Mouse (Mus musculus) right cerebral cortex, postnatal 36 days (tissue): ENCODE measurements at regions not wholly inside any gene's neighbourhood (a gene's known extent, or its start where the extent isn't known, plus 50 kb on each side); places are given as distances from the start of the nearest gene placed in this dataset.

Source experiments
- DNase-seq, 2 experiments: peaks; one replicate each; pipeline ENCODE4 v3.0.0; 2022; ENCODE audit warnings: low spot score in 2 of 2, mixed read lengths in 1 of 2

DNA sequence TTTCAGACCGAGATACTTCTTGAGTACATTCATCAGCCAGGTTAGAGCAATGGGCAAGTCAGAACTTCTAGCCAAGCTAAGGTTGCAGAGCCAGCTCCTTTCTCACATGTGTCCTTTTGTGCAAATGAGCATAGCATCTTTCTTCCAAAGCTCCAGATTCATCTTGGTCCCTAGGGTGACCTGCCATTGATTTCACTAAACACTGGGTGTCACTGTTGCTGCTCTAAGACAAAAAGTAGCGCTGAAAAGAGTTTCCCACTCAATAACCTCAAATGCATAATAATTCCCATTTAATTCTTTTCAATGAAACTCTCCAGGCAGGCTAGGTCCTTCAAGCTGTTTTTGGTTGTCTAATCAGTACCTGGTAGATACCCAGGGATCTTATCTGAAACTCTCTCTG is 688.6 kb upstream of the BB014433 start:
- no peak for DNase-seq

DNA sequence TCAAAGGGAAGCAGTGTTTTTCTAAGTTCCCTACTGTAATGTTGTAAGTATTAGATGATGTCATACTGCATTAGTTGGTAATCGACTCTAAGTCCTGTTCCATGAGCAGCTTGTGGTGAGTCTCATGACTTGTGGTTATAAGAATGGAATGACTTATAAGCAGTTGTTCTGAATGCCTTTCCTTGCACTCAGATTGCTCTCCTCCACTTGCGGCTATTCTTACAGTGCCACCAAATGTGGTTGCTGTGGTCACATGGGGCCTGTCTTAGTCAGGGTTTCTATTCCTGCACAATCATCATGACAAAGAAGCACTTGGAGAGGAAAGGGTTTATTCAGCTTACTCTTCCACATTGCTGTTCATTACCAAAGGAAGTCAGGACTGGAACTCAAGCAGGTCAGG is 685.4 kb upstream of the BB014433 start:
- no peak for DNase-seq

DNA sequence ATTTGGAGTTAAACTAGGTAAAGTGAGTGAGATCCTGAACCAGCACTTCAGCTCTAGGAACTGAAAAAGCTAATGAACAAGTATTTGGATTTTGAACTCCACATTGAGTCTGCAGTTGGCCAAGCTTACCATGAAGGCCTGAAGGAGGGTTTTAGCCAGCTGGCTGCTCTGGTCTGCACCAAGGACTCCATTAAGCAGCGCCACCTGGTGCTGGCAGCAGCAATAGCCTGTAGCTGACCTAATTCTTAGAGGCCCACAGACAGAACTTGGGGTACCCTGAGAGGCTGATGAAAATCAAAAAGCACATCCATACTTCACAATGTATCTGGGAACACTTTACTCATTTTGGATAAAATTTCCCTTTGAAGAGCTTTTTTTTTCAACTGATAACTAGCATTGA is 683.2 kb upstream of the BB014433 start:
- DNase-seq = peak; percentile 23 to 49

DNA sequence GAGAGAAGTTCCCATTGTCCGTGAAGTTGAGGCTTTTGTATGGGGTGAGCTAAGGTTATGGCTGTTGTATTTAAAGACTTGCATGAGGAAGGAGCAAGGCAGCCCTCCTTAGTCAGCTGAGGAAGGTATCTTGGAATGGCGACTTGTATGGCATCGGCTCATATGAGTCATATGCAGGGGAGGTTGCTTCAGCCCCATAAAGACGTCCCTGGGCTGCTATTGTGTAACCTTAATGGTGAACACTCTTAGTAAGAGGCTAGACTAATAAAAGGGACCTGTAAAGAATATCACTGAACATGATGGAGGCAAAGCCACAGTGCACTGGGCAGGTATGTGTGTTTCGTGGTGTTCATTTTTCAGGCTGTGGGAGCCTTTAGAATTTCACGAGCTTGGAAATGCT is 680.4 kb upstream of the BB014433 start:
- no peak for DNase-seq
